Mouse (Mus musculus) olfactory bulb, adult 2 months (tissue): Measurements from ENCODE around the gene Rpp25l.

ENCODE experiments used
- CTCF ChIP-seq: fragments of 200-500 bp; IDR thresholded peaks from 2 replicates; pipeline ENCODE4 v1.5.1; 2012; ENCODE audit warnings: low read depth, mild to moderate bottlenecking, low read length, moderate library complexity; ENCODE audit not compliant: insufficient read depth
- POLR2A ChIP-seq: fragments of 200-500 bp; IDR thresholded peaks from 2 replicates; pipeline ENCODE4 v1.6.1; 2012; ENCODE audit warnings: mild to moderate bottlenecking, low read depth, low read length, moderate library complexity; ENCODE audit not compliant: insufficient read depth

DNA sequence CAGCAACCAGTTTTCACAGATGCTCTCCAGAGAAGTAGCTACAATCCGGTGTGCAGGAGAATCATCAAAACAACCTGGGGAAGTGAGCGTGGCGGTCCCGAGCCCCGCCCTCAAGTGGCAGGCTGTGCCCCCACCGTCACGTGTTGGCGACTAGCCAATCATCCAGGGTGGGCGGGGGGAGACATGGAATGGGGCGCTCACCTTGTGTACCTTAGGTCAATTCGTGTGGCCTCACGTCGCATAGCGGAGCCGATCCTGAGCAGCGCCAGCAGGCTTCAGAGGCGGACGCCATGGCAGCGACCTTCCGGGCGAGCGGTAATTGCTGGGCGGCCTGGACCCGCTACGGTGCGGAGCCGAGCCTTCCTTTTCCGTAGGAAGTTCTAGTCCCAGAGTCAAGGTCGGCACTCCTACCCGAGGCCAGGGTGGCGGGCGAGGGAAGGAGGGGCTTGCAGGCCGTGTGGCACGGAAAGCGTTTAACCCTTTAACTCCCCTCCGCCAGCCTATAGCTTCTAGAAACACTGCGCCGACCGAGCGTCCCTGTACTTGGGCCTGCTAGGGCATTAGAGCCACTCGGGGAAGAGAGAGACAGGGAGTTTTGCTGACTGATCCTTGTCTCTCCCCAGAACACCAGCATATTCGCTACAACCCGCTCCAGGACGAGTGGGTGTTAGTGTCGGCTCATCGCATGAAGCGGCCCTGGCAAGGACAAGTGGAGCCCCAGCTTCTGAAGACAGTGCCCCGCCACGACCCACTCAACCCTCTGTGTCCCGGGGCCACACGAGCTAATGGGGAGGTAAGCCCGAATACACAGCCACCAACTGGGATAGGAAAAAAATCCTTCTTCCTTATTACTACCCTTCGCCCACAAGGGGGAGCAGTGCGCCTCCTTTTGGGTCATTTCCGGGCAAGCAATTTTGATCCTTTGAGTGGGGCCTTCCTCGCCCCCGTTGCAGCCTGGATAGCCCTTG lies 42.3 kb upstream of the Rpp25l start, which contains the start of gene Sigmar1:
- TF ChIP-seq CTCF (peak; percentile 28), POLR2A (no peak)
